Mouse (Mus musculus): ENCODE measurements around the gene Acad12.
"Not testable (repeated sequence)": the region's sequence is repeated elsewhere in the genome, so short reads cannot be mapped to it uniquely, and the experiment has no call there.

Acad12 gene

GRCm38 (mm10) chr5:121614921-121615320 lies 3.8 kb downstream of the Acad12 start:
- in situ Hi-C loops (cut with MboI; ENCODE audit: low sequenced_read_pairs), result not testable (repeated sequence)

DNA sequence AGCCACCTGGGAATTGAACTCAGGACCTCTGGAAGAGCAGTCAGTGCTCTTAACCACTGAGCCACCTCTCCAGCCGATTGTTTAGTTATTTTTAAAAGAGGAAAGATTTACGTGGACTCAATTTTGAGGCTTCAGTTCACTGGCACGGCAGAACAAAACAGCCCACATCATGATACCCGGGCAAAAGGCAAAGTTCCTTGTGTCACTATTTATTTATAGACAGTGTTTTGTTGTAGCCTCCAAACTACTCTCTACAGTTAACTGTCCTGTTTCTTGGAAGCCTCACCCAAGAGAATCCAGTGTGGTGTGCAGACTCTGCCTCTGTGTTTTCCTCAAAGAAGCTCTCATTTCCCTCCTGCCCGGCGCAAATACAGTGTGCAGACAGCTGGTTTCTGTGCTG lies 6.7 kb downstream of the Acad12 start:
- in situ Hi-C loops (cut with MboI; ENCODE audit: low sequenced_read_pairs), result no loop called here

GRCm38 (mm10) chr5:121609556-121610135 lies 9.1 kb downstream of the Acad12 start:
- in situ Hi-C loops (cut with MboI; ENCODE audit: low sequenced_read_pairs), result not testable (repeated sequence)

- in situ Hi-C loops (cut with MboI; ENCODE audit: low sequenced_read_pairs), result no loop called here
Measured at GRCm38 (mm10) chr5:121606151-121606550, 12.6 kb downstream of the Acad12 start.

DNA sequence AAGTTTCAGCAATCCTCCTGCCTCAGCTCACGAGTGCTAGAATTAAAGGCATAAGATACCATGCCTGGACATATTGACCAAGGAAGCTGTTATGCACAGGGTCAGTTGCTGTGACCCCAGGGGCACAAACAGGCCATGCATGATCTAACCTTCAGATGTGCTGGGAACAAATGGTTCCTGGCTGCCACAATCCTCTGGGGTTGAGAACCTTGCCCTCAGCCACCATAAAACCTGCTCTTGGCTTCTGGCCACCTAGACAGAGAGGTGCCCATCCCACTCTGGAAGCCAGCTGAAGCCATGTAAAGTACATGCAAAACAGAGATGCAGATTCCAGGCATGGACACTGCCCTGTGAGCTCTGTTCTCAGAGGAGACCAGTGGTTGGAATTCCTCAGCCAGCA lies 14.9 kb downstream of the Acad12 start:
- in situ Hi-C loops (cut with MboI; ENCODE audit: low sequenced_read_pairs), result not testable (repeated sequence)

GRCm38 (mm10) chr5:121601547-121602299 lies 17.0 kb downstream of the Acad12 start:
- in situ Hi-C loops (cut with MboI; ENCODE audit: low sequenced_read_pairs), result no loop called here

GRCm38 (mm10) chr5:121598871-121599610 lies 19.7 kb downstream of the Acad12 start:
- in situ Hi-C loops (cut with MboI; ENCODE audit: low sequenced_read_pairs), result no loop called here

DNA sequence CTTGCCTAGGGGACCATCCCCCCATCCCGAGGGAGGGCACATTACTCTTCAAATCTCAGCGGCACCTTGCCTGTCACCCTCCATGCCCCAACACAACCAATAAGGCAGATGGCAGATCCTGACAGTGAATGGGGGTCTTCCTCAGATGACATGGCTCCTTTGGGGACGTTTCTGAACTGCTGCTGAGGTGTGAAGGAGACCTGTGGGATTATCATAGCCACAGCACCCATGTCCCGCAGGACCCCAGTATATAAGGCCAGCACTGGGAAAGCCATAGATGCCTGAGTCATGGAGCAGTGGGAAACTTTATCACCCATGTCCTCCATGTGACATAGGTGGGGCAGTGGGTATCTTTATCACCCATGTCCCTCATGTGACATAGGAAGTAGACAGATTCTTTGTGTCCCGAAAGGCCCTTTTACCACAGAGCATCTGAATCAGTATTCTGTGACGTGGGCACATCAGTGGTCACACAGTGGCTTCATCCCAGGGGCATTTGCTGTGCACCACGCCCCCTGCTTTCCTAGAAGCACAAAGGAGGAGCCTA lies 20.7 kb downstream of the Acad12 start:
- in situ Hi-C loops (cut with MboI; ENCODE audit: low sequenced_read_pairs), result no loop called here

DNA sequence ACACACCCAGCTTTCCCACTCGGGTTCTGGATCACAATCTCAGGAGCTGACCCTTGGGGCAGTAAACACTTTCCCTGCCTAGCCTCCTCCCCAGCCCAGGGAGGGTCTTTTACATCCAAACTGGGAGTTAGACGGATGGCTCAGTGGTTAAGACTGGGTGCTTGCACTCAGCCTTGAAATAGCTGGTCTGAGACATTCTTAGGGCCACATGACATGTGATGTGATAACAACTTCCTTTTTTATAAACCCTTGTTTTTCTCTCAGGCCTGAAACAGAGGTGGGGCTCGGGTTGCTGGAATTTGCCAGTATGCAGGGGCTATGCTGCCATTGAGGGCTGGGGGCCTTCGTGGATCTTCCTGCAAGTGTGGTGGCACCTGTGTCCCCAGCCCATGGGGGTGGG lies 21.4 kb downstream of the Acad12 start:
- in situ Hi-C loops (cut with MboI; ENCODE audit: low sequenced_read_pairs), result no loop called here

DNA sequence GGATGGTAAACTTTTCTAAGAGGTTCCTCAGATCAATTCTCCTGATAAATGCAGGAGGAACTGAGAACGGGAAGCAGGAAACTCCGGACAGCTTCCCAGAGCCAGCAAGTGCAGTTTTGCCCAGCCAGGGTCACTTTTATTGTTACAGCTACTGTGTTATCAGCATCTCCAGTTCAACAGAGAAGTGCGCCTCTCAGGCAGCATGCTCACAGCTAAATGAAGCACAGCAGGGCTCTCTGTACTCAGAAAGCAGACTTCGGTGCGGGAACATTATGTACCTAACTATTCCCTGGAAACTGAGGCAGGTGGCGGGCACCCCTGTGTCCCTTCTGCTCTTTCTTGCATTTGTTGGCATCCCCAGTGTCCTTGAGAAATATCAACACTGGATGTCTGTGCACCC lies 22.5 kb downstream of the Acad12 start:
- in situ Hi-C loops (cut with MboI; ENCODE audit: low sequenced_read_pairs), result no loop called here

DNA sequence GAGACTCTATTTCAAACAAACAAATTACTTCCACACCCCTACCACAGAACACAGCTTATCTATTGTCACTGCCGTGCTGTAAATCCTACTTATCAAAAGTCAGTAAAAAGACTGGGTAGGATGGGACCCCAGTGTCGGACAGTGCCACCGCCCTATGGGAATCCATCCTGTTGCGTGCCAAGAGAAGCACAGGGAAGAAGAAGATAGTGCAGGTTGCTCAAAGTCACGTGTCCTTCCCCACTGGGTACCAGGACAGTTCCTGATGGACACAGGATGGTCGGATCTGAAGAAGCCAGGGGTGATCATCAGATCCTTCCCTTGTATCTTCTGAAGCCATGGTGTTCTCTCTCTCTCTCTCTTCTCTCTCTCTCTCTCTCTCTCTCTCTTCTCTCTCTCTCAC lies 23.0 kb downstream of the Acad12 start:
- in situ Hi-C loops (cut with MboI; ENCODE audit: low sequenced_read_pairs), result no loop called here

DNA sequence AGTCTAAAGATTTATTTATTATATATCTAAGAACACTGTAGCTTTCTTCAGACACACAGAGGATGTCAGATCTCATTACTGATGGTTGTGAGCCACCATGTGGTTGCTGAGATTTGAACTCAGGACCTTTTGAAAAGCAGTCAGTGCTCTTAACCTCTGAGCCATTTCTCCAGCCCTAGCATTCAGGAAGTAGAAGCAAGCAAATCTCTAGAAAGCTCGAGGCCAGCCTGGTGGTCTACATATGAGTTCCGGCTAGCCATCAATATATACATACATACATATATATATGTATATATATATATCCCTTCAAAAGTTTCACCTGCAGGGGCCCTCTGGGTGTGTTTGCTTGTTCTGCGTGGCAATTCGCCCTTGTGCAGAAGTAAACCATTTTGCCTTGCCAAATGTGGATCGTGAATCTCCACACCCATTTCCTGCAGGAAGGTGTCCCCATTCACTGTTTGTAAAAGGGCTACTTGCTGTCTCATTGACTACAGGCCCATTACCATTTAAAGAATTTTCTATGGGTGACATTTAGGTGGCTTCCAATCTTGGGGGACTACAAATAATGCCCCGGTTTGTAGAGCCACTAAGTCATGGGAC lies 23.9 kb downstream of the Acad12 start:
- in situ Hi-C loops (cut with MboI; ENCODE audit: low sequenced_read_pairs), result no loop called here

- in situ Hi-C loops (cut with MboI; ENCODE audit: low sequenced_read_pairs), result no loop called here
Measured at GRCm38 (mm10) chr5:121593451-121594401, 25.0 kb downstream of the Acad12 start, which contains the start of gene Aldh2. Aldh2 (minus strand) TSS chr5:121593824.

GRCm38 (mm10) chr5:121592816-121593407 lies 25.8 kb downstream of the Acad12 start:
- in situ Hi-C loops (cut with MboI; ENCODE audit: low sequenced_read_pairs), result no loop called here

- in situ Hi-C loops (cut with MboI; ENCODE audit: low sequenced_read_pairs), result no loop called here
Measured at GRCm38 (mm10) chr5:121592064-121592815, 26.5 kb downstream of the Acad12 start.

DNA sequence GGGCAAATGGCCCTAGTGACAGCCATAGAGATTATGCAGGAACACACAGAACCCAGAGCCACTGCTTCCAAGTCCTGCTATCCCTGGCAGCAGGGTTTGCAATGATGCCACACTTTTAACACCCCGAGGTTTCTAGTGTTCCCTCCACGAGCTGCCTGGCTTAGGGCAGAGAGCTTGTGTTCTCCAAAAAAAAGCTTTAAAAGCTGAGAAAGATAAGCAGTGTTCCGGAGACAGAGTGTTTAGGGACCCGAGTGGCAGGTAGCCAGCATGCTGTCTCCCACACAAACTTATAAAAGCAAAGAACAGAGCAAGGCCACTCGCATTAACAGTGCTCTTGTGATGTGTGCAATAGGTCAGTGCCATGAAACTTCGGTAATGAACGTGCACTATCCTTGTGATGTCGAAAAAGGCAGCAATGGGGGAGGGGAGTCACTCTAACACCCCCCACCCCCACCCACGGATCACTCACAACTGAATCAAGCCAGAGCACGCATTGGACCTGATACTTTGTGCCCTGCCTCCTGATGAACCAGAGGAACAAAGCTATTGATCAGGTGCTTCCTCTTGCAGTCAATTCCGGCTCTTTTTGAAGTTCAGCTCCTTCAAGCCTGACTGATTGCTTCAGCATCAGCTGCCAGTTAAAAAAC lies 27.2 kb downstream of the Acad12 start:
- in situ Hi-C loops (cut with MboI; ENCODE audit: low sequenced_read_pairs), result no loop called here

DNA sequence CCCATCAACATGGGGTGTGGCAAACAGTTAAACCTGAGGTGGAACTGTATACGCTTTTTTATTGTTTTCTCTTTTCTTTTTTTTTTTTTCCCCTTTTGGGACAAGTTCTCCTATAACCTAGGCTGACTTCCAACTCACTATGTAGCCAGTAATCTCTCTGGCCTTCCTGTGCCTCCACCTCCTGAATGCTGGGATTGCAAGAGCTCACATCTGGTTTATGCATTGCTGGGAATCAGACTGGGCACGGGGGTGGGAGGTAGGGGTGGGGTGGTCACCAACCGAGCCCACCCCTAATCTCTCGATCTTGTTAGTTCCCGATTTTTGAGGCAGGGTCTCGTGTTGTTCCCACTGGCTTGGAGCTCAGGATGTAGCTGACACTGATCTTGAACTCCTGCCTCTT lies 28.8 kb downstream of the Acad12 start:
- in situ Hi-C loops (cut with MboI; ENCODE audit: low sequenced_read_pairs), result no loop called here

- in situ Hi-C loops (cut with MboI; ENCODE audit: low sequenced_read_pairs), result no loop called here
Measured at GRCm38 (mm10) chr5:121586400-121587039, 32.2 kb downstream of the Acad12 start.
